Mouse (Mus musculus): Measurements from ENCODE around the gene Cry2. TPM values are rescaled to one million over a fixed set of nuclear protein-coding genes. Genes with fewer than 3 reads are reported as not detected.

Cry2 gene
- total and polyA plus RNA-seq, 2 experiments from 2014 or later = 36.7 to 43.2 TPM

DNA sequence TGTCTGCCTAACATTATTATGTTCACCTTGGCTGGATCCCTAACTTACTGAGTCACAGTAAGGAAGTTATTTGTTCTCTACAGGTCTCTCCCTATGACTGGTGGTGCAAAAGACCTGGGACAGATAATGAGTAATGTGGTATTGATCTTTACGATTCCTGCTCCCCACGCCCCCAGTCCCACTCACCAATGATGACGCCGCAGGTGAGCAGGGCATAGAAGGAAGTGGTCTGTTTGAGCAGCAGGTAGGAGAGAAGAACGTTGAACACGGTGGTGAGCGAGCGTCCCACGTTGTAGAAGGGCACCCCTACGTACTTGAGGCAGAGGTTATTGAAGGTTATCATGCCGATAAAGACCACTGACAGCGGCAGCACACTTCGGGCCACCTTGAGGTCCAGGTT is 24.6 kb upstream of the Cry2 start:
- H3K27ac ChIP-seq (ENCODE audit: low read depth, low read length) = no peak overlapping the region
- ATAC-seq = no peak

GRCm38 (mm10) chr2:92456970-92457530 is 23.2 kb upstream of the Cry2 start:
- DNase-seq (no peak), ATAC-seq (no peak)
- no peaks in the 10 kb centered on the region for H3K9me3 ChIP-seq (ENCODE audit: low read length)
- H3K4me2 ChIP-seq (ENCODE audit: low read depth) = peak overlapping the region; percentile 94
- TF ChIP-seq CTCF (IDR thresholded peaks at IDR 0.05; ENCODE audit: low read depth) = no peak
- H3K4me3 ChIP-seq (ENCODE audit: low read depth, low read length) = no peak overlapping the region
- 67% methylated on average over 8 of the region's 8 CpGs for WGBS
- H3K4me1 ChIP-seq (ENCODE audit: insufficient read depth) = peaks cover 23% of the 10 kb centered on the region
- H3K27ac ChIP-seq (ENCODE audit: low read depth, low read length) = no peak overlapping the region
- H3K27me3 ChIP-seq (ENCODE audit: insufficient read depth, low read length) = no peaks in the 10 kb centered on the region; the same call in 1 of the 2 replicates
- peaks cover 25% of the 10 kb centered on the region for H3K36me3 ChIP-seq (ENCODE audit: insufficient read depth)
- H3K9ac ChIP-seq = peak overlapping the region; percentile 22; the same call in 1 of the 2 replicates

More for the DNA sequence above, 24.6 kb upstream of the Cry2 start:
- Histone ChIP-seq H3K4me3 (ENCODE audit: low read depth, low read length) (peak overlapping the region; percentile 87), H3K27me3 (ENCODE audit: insufficient read depth, low read length) (no peaks in the 10 kb centered on the region; the same call in 1 of the 2 replicates), H3K36me3 (ENCODE audit: insufficient read depth) (peaks cover 12% of the 10 kb centered on the region), H3K4me2 (ENCODE audit: low read depth) (peak overlapping the region; percentile 94), H3K9me3 (ENCODE audit: low read length) (no peaks in the 10 kb centered on the region), H3K4me1 (ENCODE audit: insufficient read depth) (peaks cover 23% of the 10 kb centered on the region), H3K9ac (peak overlapping the region; percentile 72)
- no peak for TF ChIP-seq CTCF (IDR thresholded peaks at IDR 0.05; ENCODE audit: low read depth)
- no peak for DNase-seq
- 76% methylated on average over 13 of the region's 13 CpGs for WGBS

- Histone ChIP-seq H3K4me3 (ENCODE audit: low read depth, low read length) (no peak overlapping the region), H3K27me3 (ENCODE audit: insufficient read depth, low read length) (no peaks in the 10 kb centered on the region; the same call in 1 of the 2 replicates), H3K27ac (ENCODE audit: low read depth, low read length) (no peak overlapping the region), H3K9me3 (ENCODE audit: low read length) (no peaks in the 10 kb centered on the region), H3K36me3 (ENCODE audit: insufficient read depth) (peaks cover 26% of the 10 kb centered on the region), H3K4me1 (ENCODE audit: insufficient read depth) (peaks cover 23% of the 10 kb centered on the region), H3K4me2 (ENCODE audit: low read depth) (no peak overlapping the region), H3K9ac (peak overlapping the region; percentile 4; the same call in 1 of the 2 replicates)
- TF ChIP-seq CTCF (IDR thresholded peaks at IDR 0.05; ENCODE audit: low read depth) = no peak
- WGBS = 61% methylated on average over 2 of the region's 3 CpGs
- ATAC-seq (no peak), DNase-seq (no peak)
These were observed 21.9 kb upstream of the Cry2 start for GRCm38 (mm10) chr2:92455704-92456103.

GRCm38 (mm10) chr2:92454166-92454565 is 20.3 kb upstream of the Cry2 start:
- no peak overlapping the region for H3K4me3 ChIP-seq (ENCODE audit: low read depth, low read length)
- no peaks in the 10 kb centered on the region for H3K9me3 ChIP-seq (ENCODE audit: low read length)
- H3K4me2 ChIP-seq (ENCODE audit: low read depth) = no peak overlapping the region
- H3K4me1 ChIP-seq (ENCODE audit: insufficient read depth) = peaks cover 23% of the 10 kb centered on the region
- DNase-seq = no peak
- H3K27ac ChIP-seq (ENCODE audit: low read depth, low read length) = no peak overlapping the region
- no peak for ATAC-seq
- TF ChIP-seq CTCF (IDR thresholded peaks at IDR 0.05; ENCODE audit: low read depth) = no peak
- no peaks in the 10 kb centered on the region for H3K27me3 ChIP-seq (ENCODE audit: insufficient read depth, low read length)
- peaks cover 26% of the 10 kb centered on the region for H3K36me3 ChIP-seq (ENCODE audit: insufficient read depth)
- H3K9ac ChIP-seq = no peak overlapping the region
- WGBS = 93% methylated on average over 11 of the region's 11 CpGs

- H3K4me3 ChIP-seq (ENCODE audit: low read depth, low read length) = no peak overlapping the region
- H3K36me3 ChIP-seq (ENCODE audit: insufficient read depth) = peaks cover 26% of the 10 kb centered on the region
- H3K4me2 ChIP-seq (ENCODE audit: low read depth) = no peak overlapping the region
- WGBS = 93% methylated on average over 3 of the region's 3 CpGs
- no peak overlapping the region for H3K27ac ChIP-seq (ENCODE audit: low read depth, low read length)
- TF ChIP-seq CTCF (IDR thresholded peaks at IDR 0.05; ENCODE audit: low read depth) = no peak
- H3K9me3 ChIP-seq (ENCODE audit: low read length) = no peaks in the 10 kb centered on the region
- H3K9ac ChIP-seq = no peak overlapping the region
- no peaks in the 10 kb centered on the region for H3K27me3 ChIP-seq (ENCODE audit: insufficient read depth, low read length)
- DNase-seq (no peak), ATAC-seq (no peak)
- H3K4me1 ChIP-seq (ENCODE audit: insufficient read depth) = no peaks in the 10 kb centered on the region
These were observed 17.3 kb upstream of the Cry2 start for GRCm38 (mm10) chr2:92451126-92451525.

- Histone ChIP-seq H3K4me3 (ENCODE audit: low read depth, low read length) (no peak overlapping the region), H3K9ac (no peak overlapping the region), H3K36me3 (ENCODE audit: insufficient read depth) (peaks cover 3% of the 10 kb centered on the region; the same call in 1 of the 2 replicates), H3K4me2 (ENCODE audit: low read depth) (no peak overlapping the region), H3K9me3 (ENCODE audit: low read length) (no peaks in the 10 kb centered on the region), H3K27me3 (ENCODE audit: insufficient read depth, low read length) (no peaks in the 10 kb centered on the region), H3K27ac (ENCODE audit: low read depth, low read length) (no peak overlapping the region), H3K4me1 (ENCODE audit: insufficient read depth) (0 out of 2 replicates have a peak, but pooled peaks cover 4% of the 10 kb centered on the region)
- no peak for ATAC-seq
- TF ChIP-seq CTCF (IDR thresholded peaks at IDR 0.05; ENCODE audit: low read depth) = peak; percentile 28
- 61% methylated on average over 7 of the region's 7 CpGs for WGBS
- no peak for DNase-seq
These were observed 13.4 kb upstream of the Cry2 start for GRCm38 (mm10) chr2:92447121-92447740.

- no peak for TF ChIP-seq CTCF (IDR thresholded peaks at IDR 0.05; ENCODE audit: low read depth)
These were observed 12.8 kb upstream of the Cry2 start for GRCm38 (mm10) chr2:92446656-92447055.

More at GRCm38 (mm10) chr2:92446656-92447055, 12.8 kb upstream of the Cry2 start:
- Histone ChIP-seq H3K27ac (ENCODE audit: low read depth, low read length) (no peak overlapping the region), H3K4me2 (ENCODE audit: low read depth) (no peak overlapping the region), H3K36me3 (ENCODE audit: insufficient read depth) (no peaks in the 10 kb centered on the region), H3K27me3 (ENCODE audit: insufficient read depth, low read length) (no peaks in the 10 kb centered on the region), H3K4me1 (ENCODE audit: insufficient read depth) (0 out of 2 replicates have a peak, but pooled peaks cover 4% of the 10 kb centered on the region), H3K4me3 (ENCODE audit: low read depth, low read length) (no peak overlapping the region), H3K9me3 (ENCODE audit: low read length) (no peaks in the 10 kb centered on the region), H3K9ac (no peak overlapping the region)
- WGBS = 51% methylated on average over 8 of the region's 8 CpGs
- no peak for DNase-seq
- no peak; the same call in 1 of the 2 replicates for ATAC-seq

Measured in forebrain, postnatal 0 days (tissue).